In the genomic region with DNA sequence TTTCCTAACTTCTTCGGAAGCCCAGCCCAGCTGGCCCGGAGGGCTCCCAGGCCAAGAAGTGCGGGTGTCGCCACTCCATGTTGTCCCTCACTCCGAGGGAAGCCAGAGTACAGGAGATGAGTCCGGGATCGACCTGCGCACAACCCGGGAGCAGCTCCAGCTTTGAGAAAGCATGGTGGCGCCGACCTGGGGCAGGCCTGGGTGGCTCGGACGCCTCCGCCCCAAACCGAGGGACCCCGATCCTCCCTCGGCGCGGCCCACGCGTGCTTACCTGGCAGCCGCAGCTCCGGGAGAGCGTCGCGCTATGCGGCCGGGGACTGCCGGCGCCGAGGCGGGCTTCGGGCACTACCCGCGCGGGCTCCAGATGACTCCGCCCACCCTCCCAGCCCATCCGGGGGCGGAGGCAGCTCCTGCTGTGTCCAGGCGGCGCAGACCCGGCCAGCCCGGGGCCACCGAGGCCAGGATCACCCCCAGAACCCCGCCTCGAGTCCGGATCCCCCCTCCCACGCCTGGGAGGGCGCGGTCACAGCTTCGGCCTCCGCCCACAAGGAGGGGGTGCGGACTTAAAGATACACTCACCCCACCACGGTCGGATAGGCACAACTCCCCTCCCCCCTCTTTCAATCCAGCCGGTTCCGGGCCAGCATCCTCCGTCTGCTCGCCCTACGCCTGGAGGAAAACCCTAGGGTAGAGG, we compare ENCODE assay signal across 8 mouse cellular contexts. TPM values are rescaled to one million over a fixed set of nuclear protein-coding genes. Genes with fewer than 3 reads are reported as not detected.
DNase-seq lines count a peak whose midpoint lies in the region; ATAC-seq lines count a peak whose summit lies in the region.

A gene (minus strand): TSS at position 510 of the 694 bp plus-strand sequence.

- peak; percentile 50 for DNase-seq in CD4-positive, CD25-positive, alpha-beta regulatory T cell, adult 2 months (ENCODE audit: low read depth, low spot score)
- DNase-seq in adrenal gland, postnatal 25 days, result peak; percentile 85
- DNase-seq in heart, adult 8-10 months (ENCODE audit: low spot score), result peak; percentile 82
- DNase-seq in kidney, adult 9 months, result peak; percentile 74
- peak; percentile 23 for DNase-seq in telencephalon, adult 2 months (ENCODE audit: low read depth, low spot score)

- WGBS in embryonic facial prominence, embryonic 12.5 days, result under 1% methylated on average over 59 of the region's 60 CpGs
- WGBS in limb, embryonic 15.5 days, result under 1% methylated on average over 54 of the region's 60 CpGs
- WGBS in midbrain, embryonic 16.5 days, result under 1% methylated on average over 52 of the region's 60 CpGs

- no peaks in the 10 kb centered on the region for H3K9me3 ChIP-seq in embryonic facial prominence, embryonic 12.5 days
- no peaks in the 10 kb centered on the region for H3K9me3 ChIP-seq in limb, embryonic 15.5 days
- H3K9me3 ChIP-seq in midbrain, embryonic 16.5 days (replicated peaks; ENCODE audit: control insufficient read depth, low read length, poor library complexity, severe bottlenecking), result no peaks in the 10 kb centered on the region

- ATAC-seq in embryonic facial prominence, embryonic 12.5 days (ENCODE audit: insufficient number of reproducible peaks, insufficient read depth, low FRiP score, low TSS enrichment), result peak; percentile 79
- ATAC-seq in limb, embryonic 15.5 days (ENCODE audit: insufficient number of reproducible peaks, low FRiP score, low TSS enrichment, low read depth), result peak; percentile 80
- peak; percentile 86 for ATAC-seq in midbrain, embryonic 16.5 days

- peaks cover 31% of the 10 kb centered on the region for H3K4me1 ChIP-seq in embryonic facial prominence, embryonic 12.5 days
- H3K4me1 ChIP-seq in limb, embryonic 15.5 days, result peaks cover 47% of the 10 kb centered on the region
- H3K4me1 ChIP-seq in midbrain, embryonic 16.5 days (ENCODE audit: control insufficient read depth, insufficient read depth, low read length), result peaks cover 23% of the 10 kb centered on the region

- no peak within 1 kb of the TSS; the same call in 1 of the 2 replicates for H3K27ac ChIP-seq in embryonic facial prominence, embryonic 12.5 days
- peak within 1 kb of the TSS; percentile 64 for H3K27ac ChIP-seq in limb, embryonic 15.5 days
- peak within 1 kb of the TSS; percentile 53 for H3K27ac ChIP-seq in midbrain, embryonic 16.5 days (ENCODE audit: low read length)

- H3K4me3 ChIP-seq in embryonic facial prominence, embryonic 12.5 days, result peak within 1 kb of the TSS; percentile 63
- H3K4me3 ChIP-seq in limb, embryonic 15.5 days, result peak within 1 kb of the TSS; percentile 71
- H3K4me3 ChIP-seq in midbrain, embryonic 16.5 days (ENCODE audit: low read depth, low read length), result peak within 1 kb of the TSS; percentile 72

- H3K9ac ChIP-seq in embryonic facial prominence, embryonic 12.5 days, result peak within 1 kb of the TSS; percentile 71
- H3K9ac ChIP-seq in limb, embryonic 15.5 days, result peak within 1 kb of the TSS; percentile 65
- H3K9ac ChIP-seq in midbrain, embryonic 16.5 days (ENCODE audit: low read depth, low read length), result peak within 1 kb of the TSS; percentile 86

- no peaks in the 10 kb centered on the region for H3K36me3 ChIP-seq in embryonic facial prominence, embryonic 12.5 days
- H3K36me3 ChIP-seq in limb, embryonic 15.5 days, result no peaks in the 10 kb centered on the region
- no peaks in the 10 kb centered on the region for H3K36me3 ChIP-seq in midbrain, embryonic 16.5 days (ENCODE audit: control insufficient read depth, insufficient read depth, low read length)

- H3K27me3 ChIP-seq in embryonic facial prominence, embryonic 12.5 days, result peaks cover 9% of the 10 kb centered on the region; the same call in 1 of the 2 replicates
- H3K27me3 ChIP-seq in limb, embryonic 15.5 days, result no peaks in the 10 kb centered on the region
- H3K27me3 ChIP-seq in midbrain, embryonic 16.5 days (ENCODE audit: control insufficient read depth, insufficient read depth, low read depth, low read length), result peaks cover 2% of the 10 kb centered on the region; the same call in 1 of the 2 replicates

- H3K4me2 ChIP-seq in embryonic facial prominence, embryonic 12.5 days (replicated peaks), result peak within 1 kb of the TSS; percentile 92
- H3K4me2 ChIP-seq in limb, embryonic 15.5 days, result peak within 1 kb of the TSS; percentile 89
- H3K4me2 ChIP-seq in midbrain, embryonic 16.5 days (ENCODE audit: low read length), result peak within 1 kb of the TSS; percentile 94

RNA-seq across cellular contexts. Expression of the gene that starts here (rescaled TPM):
- 21.9 and 24.0 TPM in 2 replicates for total RNA-seq in adrenal gland, postnatal 25 days (2021)
- polyA plus RNA-seq in embryonic facial prominence, embryonic 12.5 days (2016; fragmentation: Nextera tagmentation; extraction: Ambion mirVana), result 26.7 and 28.6 TPM in 2 replicates
- 10 to 100 TPM; 11.3 to 21.8 (median 12.9) TPM for total RNA-seq in heart, adult 8-10 months (2022)
- polyA plus RNA-seq in limb, embryonic 15.5 days (2015; fragmentation: Nextera tagmentation; extraction: Ambion mirVana), result 22.8 and 23.8 TPM in 2 replicates
- 20.2 and 20.6 TPM in 2 replicates for polyA plus RNA-seq in midbrain, embryonic 16.5 days (2015; fragmentation: Nextera tagmentation; extraction: Ambion mirVana)

Comparison
In these comparisons a context has a peak if more than half of its experiments do, and no peak if none do; other contexts are left out.
1. DNase-seq: peak in every context shown above with its lines; median percentile 85 in adrenal gland, postnatal 25 days; 82 in heart, adult 8-10 months; 74 in kidney, adult 9 months; 50 in CD4-positive, CD25-positive, alpha-beta regulatory T cell, adult 2 months; 23 in telencephalon, adult 2 months.